Mouse (Mus musculus) forebrain, embryonic 14.5 days (tissue): ENCODE results near the gene Wnt5b. TPM values are rescaled to one million over a fixed set of nuclear protein-coding genes. Genes with fewer than 3 reads are reported as not detected.

Source experiments
- ATAC-seq: fragments of 200-750 bp; cut with Nextera tagmentation; 2 replicates; pipeline ENCODE4 v1.8.0; 2017; ENCODE audit warnings: mild to moderate bottlenecking, moderate library complexity
- DNase-seq: peaks from one replicate; pipeline ENCODE4 v3.0.0-alpha.2; 2015; ENCODE audit warnings: low spot score
- H3K27ac ChIP-seq: fragments of 300-500 bp; sonication (generic); 2 replicates; pipeline ENCODE4 v1.5.1; 2014; ENCODE audit warnings: low read depth, mild to moderate bottlenecking, control low read depth, low read length, moderate library complexity
- H3K27me3 ChIP-seq: fragments of 300-500 bp; sonication (generic); replicated peaks from 2 replicates; pipeline ENCODE4 v1.6.1; 2014; ENCODE audit warnings: low read length, control low read depth, mixed read lengths; ENCODE audit not compliant: control insufficient read depth, insufficient read depth
- H3K36me3 ChIP-seq: fragments of 300-500 bp; sonication (generic); 2 replicates; pipeline ENCODE4 v1.6.1; 2014; ENCODE audit warnings: low read length, control low read depth; ENCODE audit not compliant: control insufficient read depth, insufficient read depth
- H3K4me1 ChIP-seq: fragments of 300-500 bp; sonication (generic); 2 replicates; pipeline ENCODE4 v1.6.1; 2014; ENCODE audit warnings: antibody characterized with exemption, low read length, control low read depth; ENCODE audit not compliant: control insufficient read depth, insufficient read depth
- H3K4me2 ChIP-seq: fragments of 300-500 bp; sonication (generic); 2 replicates; pipeline ENCODE4 v1.6.1; 2014; ENCODE audit warnings: mild to moderate bottlenecking, control low read depth, low read length
- H3K4me3 ChIP-seq: fragments of 300-500 bp; sonication (generic); 2 replicates; pipeline ENCODE4 v1.5.1; 2014; ENCODE audit warnings: low read depth, low read length, control low read depth
- H3K9ac ChIP-seq: fragments of 300-500 bp; sonication (generic); 2 replicates; pipeline ENCODE4 v1.6.1; 2014; ENCODE audit warnings: mild to moderate bottlenecking, low read length, control low read depth, moderate library complexity
- H3K9me3 ChIP-seq: fragments of 300-500 bp; sonication (generic); replicated peaks from 2 replicates; pipeline ENCODE4 v1.6.1; 2016; ENCODE audit warnings: low read length, control low read depth, mixed read lengths; ENCODE audit not compliant: control insufficient read depth
- WGBS: fragments of 180-500 bp; shearing (Covaris S2); extraction: QIAGEN DNeasy Blood & Tissue Kit; methylation state at CpG from one replicate; pipeline ENCODE4 v1.1.7; 2014; 5-methylcytosine and 5-hydroxymethylcytosine counted together
- polyA plus RNA-seq: library from polyadenylated mRNA; unstranded; fragments of >200 nt; fragmentation: Nextera tagmentation; extraction: Ambion mirVana; gene quantifications from 2 replicates; pipeline ENCODE4 v1.2.1, GENCODE M21; 2014

The Wnt5b gene
- polyA plus RNA-seq, 1 experiment from 2014 or later = 3.4 TPM

GRCm38 (mm10) chr6:119387801-119388649 lies 156.1 kb downstream of the Wnt5b start:
- 2% methylated on average over 35 of the region's 76 CpGs for WGBS
- H3K4me1 ChIP-seq = peaks cover 23% of the 10 kb centered on the region; the same call in 1 of the 2 replicates
- ATAC-seq (peak; percentile 83), DNase-seq (peak; percentile 47)
- no peaks in the 10 kb centered on the region for H3K36me3 ChIP-seq
- peak overlapping the region; percentile 93 for H3K9ac ChIP-seq
- H3K9me3 ChIP-seq = no peaks in the 10 kb centered on the region
- H3K27ac ChIP-seq = peak overlapping the region; percentile 85
- peak overlapping the region; percentile 88 for H3K4me2 ChIP-seq
- H3K27me3 ChIP-seq = no peaks in the 10 kb centered on the region
- H3K4me3 ChIP-seq = peak overlapping the region; percentile 81

GRCm38 (mm10) chr6:119386821-119387220 lies 157.3 kb downstream of the Wnt5b start:
- ATAC-seq (no peak), DNase-seq (no peak)
- H3K36me3 ChIP-seq = no peaks in the 10 kb centered on the region
- no peak overlapping the region for H3K9ac ChIP-seq
- WGBS = 92% methylated on average over 1 of the region's 1 CpGs
- H3K9me3 ChIP-seq = no peaks in the 10 kb centered on the region
- no peak overlapping the region for H3K27ac ChIP-seq
- H3K4me1 ChIP-seq = peaks cover 23% of the 10 kb centered on the region; the same call in 1 of the 2 replicates
- H3K4me2 ChIP-seq = peak overlapping the region; percentile 88; the same call in 1 of the 2 replicates
- H3K4me3 ChIP-seq = 0 out of 2 replicates have a peak overlapping the region, but pooled peaks have one; percentile 81
- no peaks in the 10 kb centered on the region for H3K27me3 ChIP-seq

GRCm38 (mm10) chr6:119386421-119386820 lies 157.7 kb downstream of the Wnt5b start:
- Histone ChIP-seq H3K9ac (no peak overlapping the region), H3K9me3 (no peaks in the 10 kb centered on the region), H3K27ac (no peak overlapping the region), H3K36me3 (no peaks in the 10 kb centered on the region), H3K4me3 (no peak overlapping the region), H3K4me2 (no peak overlapping the region), H3K4me1 (peaks cover 23% of the 10 kb centered on the region; the same call in 1 of the 2 replicates), H3K27me3 (no peaks in the 10 kb centered on the region)
- 92% methylated on average over 4 of the region's 4 CpGs for WGBS
- no peak for DNase-seq
- no peak for ATAC-seq

- Histone ChIP-seq H3K27me3 (no peaks in the 10 kb centered on the region), H3K4me1 (peaks cover 23% of the 10 kb centered on the region; the same call in 1 of the 2 replicates), H3K9me3 (no peaks in the 10 kb centered on the region), H3K27ac (no peak overlapping the region), H3K4me2 (no peak overlapping the region), H3K36me3 (no peaks in the 10 kb centered on the region), H3K9ac (no peak overlapping the region), H3K4me3 (no peak overlapping the region)
- ATAC-seq (no peak), DNase-seq (no peak)
- WGBS = 97% methylated on average over 1 of the region's 1 CpGs
Measured at GRCm38 (mm10) chr6:119385668-119386067, 158.5 kb downstream of the Wnt5b start.

Other genes with a start within 250 kb of the Wnt5b start
- gene Lrtm2, start 213.6 kb downstream of the Wnt5b start, polyA plus RNA-seq = 2.7 and 3.9 TPM in 2 replicates
- 33.3 and 39.6 TPM in 2 replicates for gene Adipor2, start 126.6 kb downstream of the Wnt5b start, polyA plus RNA-seq
- 6.8 and 7.6 TPM in 2 replicates for gene Fbxl14, start 64.7 kb downstream of the Wnt5b start, polyA plus RNA-seq